Mouse (Mus musculus) cerebellum, adult (tissue): ENCODE results near the gene Tgm1.
"Not testable (repeated sequence)": the region's sequence is repeated elsewhere in the genome, so short reads cannot be mapped to it uniquely, and the experiment has no call there.

Source experiments
- ATAC-seq: cut with Nextera tagmentation; 2 replicates; pipeline ENCODE4 v1.9.2; 2017; ENCODE audit warnings: mild to moderate bottlenecking, moderate library complexity, mixed read lengths; ENCODE audit not compliant: insufficient number of reproducible peaks, low FRiP score, low TSS enrichment

The Tgm1 gene

GRCm38 (mm10) chr14:55713729-55714122, at the start of gene Tgm1:
Gene Tgm1, minus strand, starts transcription at chr14:55713926.
- ATAC-seq: no peak

- ATAC-seq: no peak
Measured at GRCm38 (mm10) chr14:55763166-55763565, 49.4 kb upstream of the Tgm1 start.

GRCm38 (mm10) chr14:55762001-55762821, 48.5 kb upstream of the Tgm1 start:
- 0 out of 2 replicates have a peak, but pooled peaks have one; percentile 37 for ATAC-seq

- ATAC-seq: no peak
Measured at GRCm38 (mm10) chr14:55761163-55761562, 47.4 kb upstream of the Tgm1 start, which contains the start of gene Ltb4r2. Gene Ltb4r2, plus strand, starts transcription at chr14:55761428.

GRCm38 (mm10) chr14:55760156-55760555, 46.4 kb upstream of the Tgm1 start:
- ATAC-seq: not testable (repeated sequence)

GRCm38 (mm10) chr14:55758363-55758784, 44.6 kb upstream of the Tgm1 start, which contains the start of gene Cideb:
Gene Cideb, minus strand, starts transcription at chr14:55758458.
- no peak for ATAC-seq

- ATAC-seq: no peak
Measured at GRCm38 (mm10) chr14:55757566-55757965, 43.8 kb upstream of the Tgm1 start.

- no peak for ATAC-seq
Measured at GRCm38 (mm10) chr14:55747051-55747847, 33.5 kb upstream of the Tgm1 start.

- ATAC-seq: no peak
Measured at GRCm38 (mm10) chr14:55745861-55746237, 32.1 kb upstream of the Tgm1 start.

GRCm38 (mm10) chr14:55745180-55745860, 31.6 kb upstream of the Tgm1 start, which contains the start of the genes Dhrs1 and Nop9:
Gene Dhrs1, minus strand, starts transcription at chr14:55745690.
Gene Nop9, plus strand, starts transcription at chr14:55745693.
- ATAC-seq: peak; percentile 53; the same call in 1 of the 2 replicates

- ATAC-seq: no peak
Measured at GRCm38 (mm10) chr14:55743711-55744110, 30.0 kb upstream of the Tgm1 start.

GRCm38 (mm10) chr14:55737086-55737687, 23.5 kb upstream of the Tgm1 start:
- ATAC-seq: no peak

- no peak for ATAC-seq
Measured at GRCm38 (mm10) chr14:55735758-55736157, 22.0 kb upstream of the Tgm1 start.

GRCm38 (mm10) chr14:55735334-55735733, 21.6 kb upstream of the Tgm1 start:
- no peak for ATAC-seq

GRCm38 (mm10) chr14:55734869-55735268, 21.1 kb upstream of the Tgm1 start:
- ATAC-seq: no peak

GRCm38 (mm10) chr14:55733889-55734288, 20.2 kb upstream of the Tgm1 start:
- ATAC-seq: no peak

- no peak for ATAC-seq
Measured at GRCm38 (mm10) chr14:55730531-55731032, 16.9 kb upstream of the Tgm1 start.

GRCm38 (mm10) chr14:55730116-55730515, 16.4 kb upstream of the Tgm1 start:
- no peak for ATAC-seq

- no peak for ATAC-seq
Measured at GRCm38 (mm10) chr14:55727889-55728685, 14.4 kb upstream of the Tgm1 start.
